19 mouse cellular contexts compared by ENCODE assay signal in the genomic region with DNA sequence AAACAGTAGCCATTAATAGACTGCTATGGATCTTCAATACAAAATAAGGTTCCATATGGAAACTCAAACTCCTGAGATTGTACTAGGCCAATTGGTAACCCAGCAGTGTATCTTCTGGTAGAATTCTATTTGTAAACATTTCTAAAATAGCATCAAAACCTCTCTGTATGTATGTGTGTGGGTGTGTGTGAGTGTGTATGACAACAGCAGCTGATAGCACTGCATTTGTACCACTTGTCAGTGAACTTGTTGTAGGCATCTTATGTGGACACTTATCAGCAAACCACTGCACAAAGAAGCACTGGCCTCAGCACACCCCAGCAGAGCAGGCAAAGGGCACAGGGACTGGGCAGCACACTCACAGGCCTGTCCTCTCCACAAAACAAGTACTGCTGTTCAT.
"Had no signal": no experiment of that assay in that cellular context is flagged by ENCODE, and none has a peak within 500 bp of the region (broad histone marks: within the 10 kb centered on the region; RNA-seq: fewer than 3 reads in every experiment).

No protein-coding gene starts in this region.

- H3K4me3 ChIP-seq: lung, embryonic 15.5 days; megakaryocyte, embryonic 14.5 days; midbrain, embryonic 13.5 days; midbrain, embryonic 15.5 days; neural tube, embryonic 13.5 days; neural tube, embryonic 15.5 days had no signal

- DNase-seq: liver, postnatal 0 days; lung, adult 2 months; lung, postnatal 14 days; lung, postnatal 36 days; retina, postnatal 1 day; right cerebral cortex, adult 18-20 months; right cerebral cortex, postnatal 25 days; right cerebral cortex, postnatal 4 days; spleen, adult 18-20 months; thymus, adult 18-20 months; thymus, postnatal 14 days; thymus, postnatal 36 days had no signal

- H3K27ac ChIP-seq: lung, embryonic 15.5 days; macrophage; midbrain, embryonic 13.5 days; midbrain, embryonic 15.5 days; neural tube, embryonic 13.5 days; neural tube, embryonic 15.5 days had no signal
